Mouse (Mus musculus) neural tube, embryonic 13.5 days (tissue): ENCODE measurements around the gene Pitpnc1. TPM values are rescaled to one million over a fixed set of nuclear protein-coding genes. Genes with fewer than 3 reads are reported as not detected.

Experiments used
- ATAC-seq: fragments of 200-750 bp; cut with Nextera tagmentation; 2 replicates; pipeline ENCODE4 v1.8.0; 2017; ENCODE audit warnings: low read depth, mild to moderate bottlenecking, moderate TSS enrichment, moderate library complexity
- H3K27ac ChIP-seq: fragments of 300-500 bp; sonication (generic); replicated peaks from 2 replicates; pipeline ENCODE4 v1.5.1; 2015; ENCODE audit warnings: moderate library complexity, mild to moderate bottlenecking, inconsistent platforms
- H3K27me3 ChIP-seq: fragments of 300-500 bp; sonication (generic); 2 replicates; pipeline ENCODE4 v1.6.1; 2015; ENCODE audit warnings: mild to moderate bottlenecking, inconsistent platforms
- H3K36me3 ChIP-seq: fragments of 300-500 bp; sonication (generic); 2 replicates; pipeline ENCODE4 v1.6.1; 2015; ENCODE audit warnings: mild to moderate bottlenecking, inconsistent platforms
- H3K4me1 ChIP-seq: fragments of 300-500 bp; sonication (generic); replicated peaks from 2 replicates; pipeline ENCODE4 v1.6.1; 2015; ENCODE audit warnings: inconsistent platforms
- H3K4me2 ChIP-seq: fragments of 300-500 bp; sonication (generic); 2 replicates; pipeline ENCODE4 v1.6.1; 2015; ENCODE audit warnings: inconsistent platforms, mild to moderate bottlenecking, moderate library complexity
- H3K4me3 ChIP-seq: fragments of 300-500 bp; sonication (generic); 2 replicates; pipeline ENCODE4 v1.5.1; 2015; ENCODE audit warnings: mild to moderate bottlenecking, inconsistent platforms
- H3K9ac ChIP-seq: fragments of 300-500 bp; sonication (generic); 2 replicates; pipeline ENCODE4 v1.6.1; 2015; ENCODE audit warnings: moderate library complexity, mild to moderate bottlenecking, inconsistent platforms
- H3K9me3 ChIP-seq: fragments of 300-500 bp; sonication (generic); 2 replicates; pipeline ENCODE4 v1.6.1; 2016; ENCODE audit warnings: inconsistent platforms
- WGBS: fragments of 180-500 bp; shearing (Covaris S2); methylation state at CpG from one replicate; pipeline ENCODE4 v1.1.7; 2015; 5-methylcytosine and 5-hydroxymethylcytosine counted together
- polyA plus RNA-seq: library from polyadenylated mRNA; unstranded; fragments of >200 nt; fragmentation: Nextera tagmentation; extraction: Ambion mirVana; gene quantifications from 2 replicates; pipeline ENCODE4 v1.2.1, GENCODE M21; 2015

Gene Pitpnc1
- polyA plus RNA-seq, 1 experiment from 2014 or later = 39.2 TPM

DNA sequence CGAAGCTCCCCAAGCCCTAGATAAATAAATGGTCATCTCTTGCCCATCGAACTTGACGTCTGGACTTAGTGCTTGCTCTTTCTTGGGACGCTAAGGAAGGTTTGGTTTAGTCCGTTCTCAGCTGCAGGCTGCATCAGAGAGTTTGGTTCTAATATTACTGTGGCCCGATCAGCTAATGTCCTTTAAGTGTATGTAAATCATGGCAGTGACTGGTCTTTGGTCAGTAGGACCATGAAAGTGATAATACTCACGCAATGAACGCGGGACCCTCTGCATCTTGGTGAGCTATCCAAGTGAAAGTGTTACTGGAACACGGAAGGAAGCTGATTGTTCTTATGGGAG is 9.3 kb upstream of the Pitpnc1 start:
- H3K36me3 ChIP-seq = peaks cover 2% of the 10 kb centered on the region; the same call in 1 of the 2 replicates
- peak overlapping the region; percentile 43 for H3K27ac ChIP-seq
- no peaks in the 10 kb centered on the region for H3K9me3 ChIP-seq
- WGBS = 1% methylated on average over 10 of the region's 10 CpGs
- H3K27me3 ChIP-seq = no peaks in the 10 kb centered on the region
- peak; percentile 2; the same call in 1 of the 2 replicates for ATAC-seq
- peaks cover 20% of the 10 kb centered on the region for H3K4me1 ChIP-seq
- H3K9ac ChIP-seq = peak overlapping the region; percentile 85
- H3K4me3 ChIP-seq = peak overlapping the region; percentile 71
- peak overlapping the region; percentile 94 for H3K4me2 ChIP-seq

DNA sequence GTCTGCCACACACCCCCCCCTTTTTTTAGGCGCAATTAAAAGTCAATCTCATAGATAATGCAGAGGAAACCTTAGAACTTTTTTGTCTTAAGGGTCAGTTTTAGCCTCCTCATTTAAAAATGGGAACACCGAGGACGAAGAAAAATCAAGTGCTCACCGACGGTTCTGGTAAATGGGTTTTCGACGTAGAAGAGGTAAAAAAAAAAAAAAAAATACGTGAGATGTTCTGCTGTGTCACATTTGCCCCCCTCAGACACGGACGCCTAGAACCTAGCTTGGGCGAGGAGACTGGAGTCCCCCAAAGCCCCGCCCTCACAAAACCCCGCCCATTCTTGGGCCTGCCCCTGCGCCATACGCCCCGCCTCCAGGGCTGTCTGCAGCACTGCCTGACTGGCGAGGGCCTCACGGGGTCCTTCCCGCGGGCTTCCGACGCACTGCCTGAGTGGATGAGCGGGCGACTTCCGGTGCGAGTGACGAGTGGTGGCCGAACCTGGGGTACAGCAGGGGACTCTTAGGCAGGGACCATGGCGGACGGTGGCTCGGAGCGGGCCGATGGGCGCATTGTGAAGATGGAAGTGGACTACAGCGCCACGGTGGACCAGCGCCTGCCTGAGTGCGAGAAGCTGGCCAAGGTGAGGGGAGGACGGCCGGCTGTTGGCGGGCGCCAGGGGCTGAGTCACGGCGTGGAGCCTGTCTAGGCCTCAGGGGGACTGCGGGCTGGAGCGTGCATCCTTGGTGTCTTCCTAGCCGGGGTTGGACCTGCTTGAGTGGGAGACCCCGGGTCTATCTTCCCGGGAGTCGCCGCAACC is 8.8 kb upstream of the Pitpnc1 start, which contains the start of gene Psmd12:
Gene Psmd12 (plus strand): TSS at position 432 of the 809 bp plus-strand sequence.
- Histone ChIP-seq H3K4me3 (peak within 1 kb of the TSS; percentile 71), H3K9ac (peak within 1 kb of the TSS; percentile 85), H3K27me3 (no peaks in the 10 kb centered on the region), H3K9me3 (no peaks in the 10 kb centered on the region), H3K27ac (peak within 1 kb of the TSS; percentile 43), H3K4me2 (peak within 1 kb of the TSS; percentile 94), H3K4me1 (peaks cover 20% of the 10 kb centered on the region), H3K36me3 (no peaks in the 10 kb centered on the region)
- ATAC-seq = peak; percentile 97
- WGBS = under 1% methylated on average over 51 of the region's 51 CpGs

DNA sequence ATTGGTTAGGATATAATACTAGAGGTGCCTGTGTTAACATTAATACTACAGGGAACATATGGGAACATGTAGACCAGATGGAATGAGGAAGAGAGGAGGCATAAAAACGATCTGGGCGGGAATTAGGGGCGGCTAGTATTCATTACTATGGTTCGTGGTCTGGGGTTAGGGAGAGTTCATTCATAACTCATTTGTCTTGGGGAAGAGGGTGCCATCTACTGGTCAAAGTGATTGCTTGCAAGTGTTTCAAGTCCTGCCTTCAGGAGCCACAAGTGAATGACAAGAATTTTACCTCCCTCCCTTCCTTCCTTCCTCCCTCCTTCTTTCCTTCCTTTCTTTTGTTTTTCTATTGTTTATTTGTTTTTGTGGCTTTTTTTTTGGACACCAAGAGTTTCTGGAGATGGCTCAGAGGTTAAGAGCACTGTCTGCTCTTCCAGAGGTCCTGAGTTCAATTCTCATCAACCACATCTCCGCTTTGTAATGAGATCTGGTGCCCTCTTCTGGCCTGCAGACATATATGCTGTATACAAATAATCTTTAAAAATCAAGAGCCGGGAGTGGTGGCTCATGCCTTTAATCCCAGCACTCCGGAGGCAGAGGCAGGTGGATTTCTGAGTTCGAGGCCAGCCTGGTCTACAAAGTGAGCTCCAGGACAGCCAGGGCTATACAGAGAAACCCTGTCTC is 2.8 kb upstream of the Pitpnc1 start:
- no peaks in the 10 kb centered on the region for H3K27me3 ChIP-seq
- 28% methylated on average over 8 of the region's 8 CpGs for WGBS
- no peak overlapping the region for H3K9ac ChIP-seq
- H3K4me2 ChIP-seq = no peak overlapping the region
- peaks cover 20% of the 10 kb centered on the region for H3K4me1 ChIP-seq
- no peak overlapping the region for H3K4me3 ChIP-seq
- H3K36me3 ChIP-seq = no peaks in the 10 kb centered on the region
- H3K9me3 ChIP-seq = no peaks in the 10 kb centered on the region
- no peak for ATAC-seq
- no peak overlapping the region for H3K27ac ChIP-seq

DNA sequence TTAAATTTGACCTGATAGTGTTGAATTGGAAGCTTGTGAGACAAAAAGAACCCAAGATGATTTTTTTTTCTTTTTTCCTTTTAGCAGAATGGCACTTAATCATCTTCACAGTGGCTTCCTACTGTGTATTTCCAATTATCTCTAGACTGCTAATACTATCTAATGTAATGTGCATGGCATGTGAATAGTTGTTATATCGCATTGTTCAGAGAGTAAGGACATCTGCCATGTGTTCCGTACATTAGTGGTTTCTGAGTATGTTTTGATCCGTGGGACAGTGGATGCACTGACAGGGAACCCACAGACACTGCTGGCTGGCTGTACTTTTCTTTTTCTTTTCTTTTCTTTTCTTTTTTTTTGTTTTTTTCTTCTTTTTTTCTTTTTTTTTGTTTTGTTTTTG is 1.8 kb upstream of the Pitpnc1 start:
- no peak for ATAC-seq
- Histone ChIP-seq H3K4me1 (peaks cover 25% of the 10 kb centered on the region), H3K4me3 (no peak overlapping the region), H3K9ac (no peak overlapping the region), H3K27ac (no peak overlapping the region), H3K4me2 (no peak overlapping the region), H3K9me3 (no peaks in the 10 kb centered on the region), H3K27me3 (no peaks in the 10 kb centered on the region), H3K36me3 (no peaks in the 10 kb centered on the region)
- WGBS = 81% methylated on average over 3 of the region's 3 CpGs

DNA sequence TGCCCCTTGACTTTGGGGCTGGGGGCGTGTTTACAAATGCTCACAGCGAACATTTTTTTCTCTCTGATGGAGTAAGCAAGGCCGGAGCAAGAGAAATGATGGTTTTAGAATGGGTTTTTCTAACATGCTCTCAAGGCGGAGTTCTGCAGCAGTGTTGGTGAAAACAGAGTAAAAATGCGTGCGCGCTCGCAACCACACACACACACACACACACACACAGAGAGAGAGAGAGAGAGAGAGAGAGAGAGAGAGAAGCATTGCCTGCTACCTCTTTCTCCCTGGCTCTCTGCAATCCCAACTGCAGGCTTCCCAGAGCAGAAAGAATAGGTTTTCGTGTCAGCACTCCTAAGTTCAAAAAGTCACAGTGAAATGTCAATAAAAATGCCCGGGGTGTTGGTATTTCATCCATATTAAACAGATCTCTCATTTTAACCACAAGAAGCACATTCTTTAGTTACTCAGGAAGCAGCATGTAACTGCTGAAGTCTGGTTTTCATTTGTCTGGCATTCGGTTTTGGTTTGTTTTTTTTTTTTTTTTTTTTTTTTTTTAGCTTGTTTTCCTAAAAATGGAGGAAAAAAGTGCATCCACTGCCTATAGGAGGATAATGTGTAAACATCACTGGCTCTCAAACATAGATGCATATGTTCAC is 697 bp upstream of the Pitpnc1 start:
- H3K4me1 ChIP-seq = peaks cover 33% of the 10 kb centered on the region
- no peaks in the 10 kb centered on the region for H3K9me3 ChIP-seq
- no peaks in the 10 kb centered on the region for H3K27me3 ChIP-seq
- ATAC-seq = no peak
- H3K4me2 ChIP-seq = peak overlapping the region; percentile 85
- 4% methylated on average over 11 of the region's 11 CpGs for WGBS
- peak overlapping the region; percentile 94 for H3K9ac ChIP-seq
- H3K27ac ChIP-seq = peak overlapping the region; percentile 95
- no peaks in the 10 kb centered on the region for H3K36me3 ChIP-seq
- H3K4me3 ChIP-seq = peak overlapping the region; percentile 95

DNA sequence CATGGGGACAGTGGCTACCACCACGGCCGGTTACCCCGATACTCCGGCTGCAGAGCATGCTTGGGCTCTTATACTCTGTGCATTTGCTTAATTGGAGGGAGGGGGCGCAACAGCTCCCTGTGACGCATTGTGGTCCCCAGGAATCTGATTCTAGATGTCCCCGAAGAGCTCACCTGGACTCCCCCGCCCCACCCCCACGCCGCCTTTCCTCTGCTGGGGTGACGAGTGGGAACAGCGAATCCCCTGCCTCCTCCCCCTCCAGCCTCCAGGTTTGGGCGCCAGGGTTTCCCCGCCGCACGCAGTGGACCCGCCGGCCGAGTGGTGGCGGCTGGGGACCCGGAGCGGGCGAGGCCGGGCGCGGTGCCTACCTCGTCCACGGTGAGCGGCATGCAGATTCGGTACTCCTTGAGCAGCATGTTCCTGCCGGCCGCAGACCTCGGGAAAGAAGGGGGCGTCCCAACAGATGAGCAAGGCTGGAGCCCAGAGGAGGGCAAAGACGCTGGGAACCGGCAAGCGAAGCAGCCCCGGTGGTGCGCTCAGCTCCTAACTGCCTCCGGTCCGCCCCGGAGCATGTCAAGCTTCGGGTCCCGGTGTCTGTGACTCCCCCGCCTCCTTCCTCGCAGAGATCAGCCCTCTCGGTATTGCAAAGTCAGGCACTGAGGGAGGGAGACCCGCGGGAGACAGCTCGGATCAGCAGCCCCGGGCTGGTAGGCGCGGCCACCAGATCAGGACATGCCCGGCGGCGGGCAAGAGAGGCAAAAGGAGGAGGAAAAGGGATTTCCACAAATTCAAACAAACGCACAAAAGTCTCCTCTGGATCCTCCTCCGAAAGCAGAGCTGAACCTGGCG is 752 bp downstream of the Pitpnc1 start:
- WGBS = under 1% methylated on average over 59 of the region's 59 CpGs
- H3K27me3 ChIP-seq = no peaks in the 10 kb centered on the region

DNA sequence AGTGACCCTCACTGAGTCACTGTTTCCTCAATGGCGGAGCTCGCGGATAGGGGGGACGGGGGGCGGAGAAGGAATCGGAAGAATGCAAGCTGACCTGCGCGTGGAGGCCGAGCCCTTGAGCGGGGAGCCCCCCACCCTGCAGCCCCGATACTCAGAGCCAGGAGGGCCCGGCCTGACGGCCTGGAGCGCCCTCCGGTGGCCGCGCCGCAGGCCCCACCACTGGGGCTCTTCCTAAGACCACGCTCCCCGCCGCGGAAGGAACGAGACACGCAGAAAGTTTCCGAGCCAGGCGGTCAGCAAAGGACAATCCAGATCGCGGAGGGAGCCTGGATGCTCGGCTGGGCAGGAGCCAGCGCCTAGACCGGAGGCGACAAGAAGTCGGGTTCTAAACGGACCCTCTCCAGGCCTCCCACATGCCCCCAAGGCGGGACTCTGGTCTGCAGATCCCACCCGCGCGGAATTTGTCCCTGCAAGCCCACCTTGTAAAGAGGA is 1.4 kb downstream of the Pitpnc1 start:
- peak overlapping the region; percentile 95 for H3K4me3 ChIP-seq
- peak overlapping the region; percentile 95 for H3K27ac ChIP-seq
- H3K36me3 ChIP-seq = no peaks in the 10 kb centered on the region
- peak; percentile 92 for ATAC-seq
- WGBS = under 1% methylated on average over 38 of the region's 38 CpGs
- peak overlapping the region; percentile 94 for H3K9ac ChIP-seq
- H3K4me1 ChIP-seq = peaks cover 33% of the 10 kb centered on the region
- no peaks in the 10 kb centered on the region for H3K27me3 ChIP-seq
- no peaks in the 10 kb centered on the region for H3K9me3 ChIP-seq
- H3K4me2 ChIP-seq = peak overlapping the region; percentile 85

More for the DNA sequence above, 752 bp downstream of the Pitpnc1 start:
- ATAC-seq = peak; percentile 59
- Histone ChIP-seq H3K9ac (peak overlapping the region; percentile 94), H3K4me1 (peaks cover 33% of the 10 kb centered on the region), H3K27ac (peak overlapping the region; percentile 95), H3K9me3 (no peaks in the 10 kb centered on the region), H3K4me3 (peak overlapping the region; percentile 95), H3K4me2 (peak overlapping the region; percentile 85), H3K36me3 (no peaks in the 10 kb centered on the region)

DNA sequence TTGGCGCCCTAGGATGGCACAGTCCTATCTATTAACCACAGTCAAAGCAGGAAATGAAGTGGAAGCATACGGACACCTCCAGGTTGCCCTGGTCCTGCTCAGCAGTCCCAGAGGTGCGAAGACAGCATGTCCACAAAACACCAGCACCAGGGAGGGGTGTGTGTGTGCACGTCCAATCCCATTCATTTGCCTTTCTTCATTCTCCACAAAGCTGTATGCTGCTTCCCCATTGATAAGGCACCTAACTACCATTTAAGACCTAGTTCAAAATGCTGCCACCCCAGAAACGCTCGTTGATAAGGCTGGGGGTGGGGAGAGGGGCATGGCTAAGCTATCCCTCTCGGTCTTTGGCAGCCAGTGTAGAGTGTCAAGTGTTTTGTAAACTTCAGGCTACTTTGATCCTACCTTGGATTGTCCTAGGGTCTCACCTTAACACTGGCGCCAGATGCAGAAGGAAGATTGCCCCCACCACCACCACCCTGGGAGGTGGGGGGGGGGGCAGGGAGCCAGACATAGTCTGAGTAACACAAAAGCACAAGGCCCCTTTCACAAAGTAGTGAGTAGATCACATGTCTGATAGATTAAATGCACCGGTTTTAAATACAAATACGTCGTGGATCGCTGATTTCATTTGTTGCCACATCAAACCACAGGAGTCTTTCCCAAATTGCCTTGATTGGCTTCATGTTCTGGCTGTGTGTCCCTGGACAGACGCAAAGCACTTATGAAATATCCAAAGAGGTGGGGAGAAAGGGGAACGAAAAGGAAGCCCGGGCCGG is 2.1 kb downstream of the Pitpnc1 start:
- H3K27me3 ChIP-seq = no peaks in the 10 kb centered on the region
- no peak for ATAC-seq

DNA sequence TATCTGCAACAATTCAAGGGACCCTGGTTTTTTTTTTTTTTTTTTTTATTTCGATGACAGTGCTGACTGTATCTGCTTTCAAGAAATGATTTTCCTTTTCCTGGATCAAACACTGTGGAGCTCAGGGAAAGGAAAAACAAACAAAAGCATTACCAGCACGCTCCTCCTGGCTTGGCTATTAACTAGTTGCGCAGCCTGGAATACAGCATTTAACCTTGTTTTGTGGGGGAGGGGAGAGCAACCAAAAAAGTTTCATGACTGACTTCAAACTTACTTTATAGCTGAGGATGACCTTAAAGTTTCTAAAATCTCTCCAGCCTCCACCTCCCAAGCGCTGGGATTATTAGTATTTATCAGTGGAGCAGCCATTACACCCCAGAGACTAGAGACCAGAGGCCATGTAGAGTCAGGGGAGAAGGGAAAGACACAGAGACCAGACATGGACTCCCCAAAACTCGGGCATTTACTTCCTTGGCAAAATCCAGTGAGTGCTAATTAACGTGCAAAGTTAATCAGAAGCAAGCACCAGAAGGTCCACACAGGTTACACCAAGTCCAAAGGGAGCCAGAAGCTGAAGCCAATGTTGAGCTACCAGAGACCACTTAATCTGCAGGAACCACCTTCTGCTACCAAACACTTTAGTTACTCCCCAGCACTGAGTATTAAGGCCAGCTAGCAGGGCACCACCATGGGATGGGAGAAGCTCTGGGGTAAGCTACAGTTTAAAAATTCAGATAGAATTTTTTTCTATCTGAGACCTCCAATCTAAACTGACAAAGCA is 3.7 kb downstream of the Pitpnc1 start:
- no peaks in the 10 kb centered on the region for H3K36me3 ChIP-seq
- H3K4me2 ChIP-seq = no peak overlapping the region
- H3K4me3 ChIP-seq = no peak overlapping the region
- peaks cover 28% of the 10 kb centered on the region for H3K4me1 ChIP-seq
- H3K27me3 ChIP-seq = no peaks in the 10 kb centered on the region
- WGBS = 80% methylated on average over 6 of the region's 6 CpGs
- no peak overlapping the region for H3K9ac ChIP-seq
- no peaks in the 10 kb centered on the region for H3K9me3 ChIP-seq
- no peak overlapping the region for H3K27ac ChIP-seq
- no peak for ATAC-seq

More for the DNA sequence above, 2.1 kb downstream of the Pitpnc1 start:
- H3K4me1 ChIP-seq = peaks cover 33% of the 10 kb centered on the region
- peak overlapping the region; percentile 95 for H3K4me3 ChIP-seq
- H3K27ac ChIP-seq = peak overlapping the region; percentile 95
- no peaks in the 10 kb centered on the region for H3K36me3 ChIP-seq
- H3K4me2 ChIP-seq = peak overlapping the region; percentile 85
- H3K9me3 ChIP-seq = no peaks in the 10 kb centered on the region
- peak overlapping the region; percentile 94 for H3K9ac ChIP-seq
- WGBS = 23% methylated on average over 16 of the region's 16 CpGs

DNA sequence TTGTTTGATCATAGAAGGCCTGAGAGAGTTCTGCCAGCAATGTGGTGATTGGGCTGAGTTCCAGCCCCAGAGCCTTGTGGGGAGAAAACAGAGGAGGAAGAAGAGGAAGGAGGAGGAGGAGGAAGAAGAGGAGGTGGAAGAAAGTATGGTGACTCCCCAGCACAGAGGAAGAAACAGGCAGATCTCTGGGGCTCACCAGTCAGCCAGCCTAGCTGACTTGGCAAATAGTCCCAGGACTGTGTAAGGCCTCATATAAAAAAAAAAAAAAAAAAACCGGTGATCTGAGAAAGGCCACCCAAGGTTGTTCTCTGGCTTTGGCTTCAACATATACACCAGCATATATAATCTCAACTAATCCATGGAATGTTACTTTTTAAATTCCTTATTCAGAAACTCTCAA is 4.5 kb downstream of the Pitpnc1 start:
- Histone ChIP-seq H3K27me3 (no peaks in the 10 kb centered on the region), H3K27ac (no peak overlapping the region), H3K9me3 (no peaks in the 10 kb centered on the region), H3K9ac (no peak overlapping the region), H3K4me2 (no peak overlapping the region), H3K36me3 (no peaks in the 10 kb centered on the region), H3K4me3 (no peak overlapping the region), H3K4me1 (peaks cover 20% of the 10 kb centered on the region)
- WGBS = 88% methylated on average over 1 of the region's 1 CpGs
- ATAC-seq = no peak
